31 mouse cellular contexts compared by ENCODE assay signal in the genomic region with DNA sequence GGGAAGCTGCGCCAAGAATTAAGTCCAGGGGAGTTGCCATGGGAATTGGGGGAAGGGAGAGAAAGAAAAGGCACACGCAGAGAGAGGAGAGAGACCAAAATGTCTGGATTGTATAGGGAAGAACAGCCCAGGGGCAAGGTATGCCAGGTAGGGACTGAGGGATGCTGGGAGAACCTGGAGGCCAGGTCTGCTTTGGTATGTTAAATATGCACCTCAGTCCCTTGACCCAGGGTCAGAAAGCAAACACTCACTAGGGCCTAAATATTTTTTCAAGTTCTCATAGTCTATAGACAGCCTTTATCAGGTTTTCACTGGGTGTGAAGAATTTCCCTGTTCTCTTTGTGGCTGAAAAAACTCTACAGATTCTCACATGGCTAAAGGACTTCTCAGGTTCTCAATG. TPM values are rescaled to one million over a fixed set of nuclear protein-coding genes. Genes with fewer than 3 reads are reported as not detected.
DNase-seq lines count a peak whose midpoint lies in the region; ATAC-seq lines count a peak whose summit lies in the region.
"Had no signal": no experiment of that assay in that cellular context is flagged by ENCODE, and none has a peak within 500 bp of the region (broad histone marks: within the 10 kb centered on the region; RNA-seq: fewer than 3 reads in every experiment).

No protein-coding gene starts in this region.

- DNase-seq in limb, embryonic 10.5 days (ENCODE audit: low spot score): no peak
- DNase-seq in lung, postnatal 14 days: no peak
- peak; percentile 20 for DNase-seq in lung, postnatal 25 days (ENCODE audit: low spot score)
- DNase-seq in kidney, postnatal 10 days: no peak
- DNase-seq in cerebellum, adult 11-12 months: no peak
- DNase-seq: adrenal gland, postnatal 25 days; B cell, adult 2 months; cerebellum, adult 18-20 months; cerebellum, adult 9-10 months; cerebellum, postnatal 14 days; forebrain, postnatal 0 days; gastrocnemius, adult 2 months; gastrocnemius, postnatal 25 days; heart, adult 18-20 months; heart, postnatal 10 days; heart, postnatal 36 days had no signal

- H3K9ac ChIP-seq in limb, embryonic 12.5 days (replicated peaks): no peak overlapping the region
- no peak overlapping the region for H3K9ac ChIP-seq in lung, embryonic 16.5 days (ENCODE audit: low read length)
- H3K9ac ChIP-seq: embryonic facial prominence, embryonic 12.5 days; embryonic facial prominence, embryonic 15.5 days; forebrain, postnatal 0 days; heart, embryonic 12.5 days; heart, embryonic 15.5 days; hindbrain, embryonic 13.5 days had no signal

- no peak overlapping the region for H3K4me3 ChIP-seq in limb, embryonic 12.5 days (replicated peaks)
- H3K4me3 ChIP-seq in limb, embryonic 10.5 days: no peak overlapping the region
- no peak overlapping the region for H3K4me3 ChIP-seq in lung, embryonic 16.5 days (ENCODE audit: low read length)
- H3K4me3 ChIP-seq: embryonic facial prominence, embryonic 12.5 days; embryonic facial prominence, embryonic 15.5 days; gastrocnemius, adult 2 months; heart, embryonic 12.5 days; heart, embryonic 15.5 days; hindbrain, embryonic 10.5 days; hindbrain, embryonic 13.5 days had no signal

- H3K36me3 ChIP-seq in limb, embryonic 12.5 days: no peaks in the 10 kb centered on the region
- H3K36me3 ChIP-seq in limb, embryonic 10.5 days: no peaks in the 10 kb centered on the region
- H3K36me3 ChIP-seq in lung, embryonic 16.5 days (ENCODE audit: control insufficient read depth, insufficient read depth, low read length): no peaks in the 10 kb centered on the region
- H3K36me3 ChIP-seq: embryonic facial prominence, embryonic 12.5 days; embryonic facial prominence, embryonic 15.5 days; G1E; heart, embryonic 12.5 days; heart, embryonic 15.5 days; hindbrain, embryonic 10.5 days; hindbrain, embryonic 13.5 days had no signal

- no peak for ATAC-seq in limb, embryonic 12.5 days (ENCODE audit: insufficient number of reproducible peaks, insufficient read depth, low FRiP score, low TSS enrichment, low read depth)
- ATAC-seq in lung, embryonic 16.5 days (ENCODE audit: low read depth): peak; percentile 89
- ATAC-seq: forebrain, embryonic 14.5 days; forebrain, postnatal 0 days; hindbrain, embryonic 16.5 days; Patski had no signal

- 0 out of 2 replicates have a peak, but pooled peaks cover 5% of the 10 kb centered on the region for H3K4me1 ChIP-seq in limb, embryonic 12.5 days (replicated peaks)
- H3K4me1 ChIP-seq in limb, embryonic 10.5 days: no peaks in the 10 kb centered on the region
- H3K4me1 ChIP-seq in lung, embryonic 16.5 days (replicated peaks; ENCODE audit: control insufficient read depth, insufficient read depth, low read length): 0 out of 2 replicates have a peak, but pooled peaks cover 3% of the 10 kb centered on the region
- H3K4me1 ChIP-seq: embryonic facial prominence, embryonic 12.5 days; embryonic facial prominence, embryonic 15.5 days; heart, embryonic 12.5 days; heart, embryonic 15.5 days; hindbrain, embryonic 10.5 days; hindbrain, embryonic 13.5 days had no signal

- no peak overlapping the region for H3K4me2 ChIP-seq in limb, embryonic 12.5 days
- H3K4me2 ChIP-seq in lung, embryonic 16.5 days (ENCODE audit: low read depth, low read length): no peak overlapping the region
- H3K4me2 ChIP-seq: embryonic facial prominence, embryonic 12.5 days; embryonic facial prominence, embryonic 15.5 days; heart, embryonic 12.5 days; heart, embryonic 15.5 days; hindbrain, embryonic 13.5 days had no signal

- WGBS in limb, embryonic 12.5 days: 61% methylated on average over 2 of the region's 2 CpGs
- WGBS in limb, embryonic 10.5 days: 86% methylated on average over 2 of the region's 2 CpGs
- WGBS in lung, embryonic 16.5 days: 59% methylated on average over 2 of the region's 2 CpGs

- no peaks in the 10 kb centered on the region for H3K9me3 ChIP-seq in limb, embryonic 12.5 days
- H3K9me3 ChIP-seq in limb, embryonic 10.5 days (replicated peaks): no peaks in the 10 kb centered on the region
- H3K9me3 ChIP-seq in lung, embryonic 16.5 days (ENCODE audit: control insufficient read depth, low read length): no peaks in the 10 kb centered on the region
- H3K9me3 ChIP-seq: embryonic facial prominence, embryonic 12.5 days; embryonic facial prominence, embryonic 15.5 days; G1E; heart, embryonic 12.5 days; heart, embryonic 15.5 days; hindbrain, embryonic 10.5 days; hindbrain, embryonic 13.5 days had no signal

- H3K27me3 ChIP-seq in limb, embryonic 12.5 days: no peaks in the 10 kb centered on the region
- no peaks in the 10 kb centered on the region for H3K27me3 ChIP-seq in limb, embryonic 10.5 days (ENCODE audit: low read depth, poor library complexity, severe bottlenecking)
- H3K27me3 ChIP-seq in lung, embryonic 16.5 days (ENCODE audit: control insufficient read depth, insufficient read depth, low read depth, low read length): no peaks in the 10 kb centered on the region
- H3K27me3 ChIP-seq: embryonic facial prominence, embryonic 12.5 days; embryonic facial prominence, embryonic 15.5 days; heart, embryonic 12.5 days; heart, embryonic 15.5 days; hindbrain, embryonic 13.5 days; Patski had no signal

- H3K27ac ChIP-seq in limb, embryonic 12.5 days: peak overlapping the region; percentile 12; the same call in 1 of the 2 replicates
- H3K27ac ChIP-seq in limb, embryonic 10.5 days: no peak overlapping the region
- peak overlapping the region; percentile 77 for H3K27ac ChIP-seq in lung, embryonic 16.5 days (ENCODE audit: low read length)
- H3K27ac ChIP-seq: embryonic facial prominence, embryonic 12.5 days; embryonic facial prominence, embryonic 15.5 days; gastrocnemius, adult 2 months; heart, embryonic 15.5 days; hindbrain, embryonic 10.5 days; hindbrain, embryonic 13.5 days had no signal

RNA-seq across cellular contexts. Expression of a gene that starts 36.3 kb away (rescaled TPM):
- not detected in 2 replicates for polyA plus RNA-seq in limb, embryonic 12.5 days (2016; fragmentation: Nextera tagmentation; extraction: Ambion mirVana)
- not detected in 2 replicates for polyA plus RNA-seq in limb, embryonic 10.5 days (2016; fragmentation: Nextera tagmentation; extraction: Ambion mirVana)
- not detected in 2 replicates for polyA plus RNA-seq in lung, embryonic 16.5 days (2015; fragmentation: Nextera tagmentation; extraction: Ambion mirVana)
- polyA plus RNA-seq: embryonic facial prominence, embryonic 12.5 days; embryonic facial prominence, embryonic 15.5 days; forebrain, embryonic 11.5 days; frontal cortex, adult 2 months; G1E; gonadal fat pad, adult 2 months; heart, embryonic 12.5 days; hindbrain, embryonic 10.5 days; Patski had no signal

RNA-seq across cellular contexts. Expression of a gene that starts 37.1 kb away (rescaled TPM):
- polyA plus RNA-seq in limb, embryonic 12.5 days (2016; fragmentation: Nextera tagmentation; extraction: Ambion mirVana): not detected in 2 replicates
- polyA plus RNA-seq in limb, embryonic 10.5 days (2016; fragmentation: Nextera tagmentation; extraction: Ambion mirVana): 0.09 and 0.11 TPM in 2 replicates
- not detected in 2 replicates for polyA plus RNA-seq in lung, embryonic 16.5 days (2015; fragmentation: Nextera tagmentation; extraction: Ambion mirVana)
- polyA plus RNA-seq: forebrain, embryonic 11.5 days; forebrain, embryonic 14.5 days; G1E; gonadal fat pad, adult 2 months; heart, embryonic 15.5 days; hindbrain, embryonic 10.5 days; hindbrain, embryonic 13.5 days; hindbrain, embryonic 16.5 days; Patski had no signal

RNA-seq across cellular contexts. Expression of a gene that starts 40.3 kb away (rescaled TPM):
- 815 and 938 TPM in 2 replicates for polyA plus RNA-seq in limb, embryonic 12.5 days (2016; fragmentation: Nextera tagmentation; extraction: Ambion mirVana)
- 769 and 872 TPM in 2 replicates for polyA plus RNA-seq in limb, embryonic 10.5 days (2016; fragmentation: Nextera tagmentation; extraction: Ambion mirVana)
- polyA plus RNA-seq in lung, embryonic 16.5 days (2015; fragmentation: Nextera tagmentation; extraction: Ambion mirVana): 457 and 496 TPM in 2 replicates
- polyA plus RNA-seq: G1E had no signal
